Mouse (Mus musculus): ENCODE data around the gene Dmpk. TPM values are rescaled to one million over a fixed set of nuclear protein-coding genes. Genes with fewer than 3 reads are reported as not detected.

Gene Dmpk
- polyA plus RNA-seq, 1 experiment from 2014 or later: 23.1 TPM

- Histone ChIP-seq H3K27me3 (no peaks in the 10 kb centered on the region), H3K4me2 (replicated peaks) (peak overlapping the region; percentile 96), H3K4me3 (peak overlapping the region; percentile 99), H3K9ac (peak overlapping the region; percentile 99), H3K36me3 (peaks cover 39% of the 10 kb centered on the region), H3K4me1 (peaks cover 19% of the 10 kb centered on the region), H3K27ac (peak overlapping the region; percentile 69; the same call in 1 of the 2 replicates), H3K9me3 (no peaks in the 10 kb centered on the region)
- ATAC-seq (ENCODE audit: low FRiP score, low read depth): no peak
- under 1% methylated on average over 21 of the region's 22 CpGs for WGBS
Observed at GRCm38 (mm10) chr7:19076586-19076991, 7.1 kb upstream of the Dmpk start.

DNA sequence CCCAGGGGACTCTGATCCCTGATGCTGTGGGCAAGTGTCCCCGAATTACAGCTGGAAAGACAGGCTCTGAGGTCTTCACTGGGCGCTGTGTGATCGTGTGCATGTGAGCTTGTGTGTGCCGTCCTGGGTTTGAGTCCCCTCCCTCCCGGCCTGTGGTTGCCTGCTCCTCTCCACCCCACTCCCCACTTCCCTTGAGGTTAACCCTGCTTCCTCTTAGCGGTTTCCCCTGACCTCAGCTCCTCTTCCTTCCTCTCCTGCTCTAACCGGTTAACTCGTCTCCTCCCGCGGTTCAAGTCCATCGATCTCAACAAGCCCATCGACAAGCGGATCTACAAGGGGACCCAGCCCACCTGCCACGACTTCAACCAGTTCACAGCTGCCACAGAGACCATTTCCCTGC is 5.9 kb upstream of the Dmpk start:
- Histone ChIP-seq H3K27ac (no peak overlapping the region), H3K36me3 (peaks cover 51% of the 10 kb centered on the region), H3K27me3 (no peaks in the 10 kb centered on the region), H3K4me3 (peak overlapping the region; percentile 99), H3K4me1 (peaks cover 30% of the 10 kb centered on the region), H3K9ac (peak overlapping the region; percentile 99), H3K4me2 (replicated peaks) (peak overlapping the region; percentile 96), H3K9me3 (no peaks in the 10 kb centered on the region)
- WGBS: 73% methylated on average over 14 of the region's 14 CpGs
- ATAC-seq (ENCODE audit: low FRiP score, low read depth): no peak

GRCm38 (mm10) chr7:19078732-19079131 is 4.9 kb upstream of the Dmpk start:
- H3K27ac ChIP-seq: no peak overlapping the region
- H3K27me3 ChIP-seq: no peaks in the 10 kb centered on the region
- H3K4me3 ChIP-seq: no peak overlapping the region
- H3K9ac ChIP-seq: no peak overlapping the region
- WGBS: 75% methylated on average over 3 of the region's 3 CpGs
- no peak overlapping the region for H3K4me2 ChIP-seq (replicated peaks)
- H3K4me1 ChIP-seq: peaks cover 40% of the 10 kb centered on the region
- no peak for ATAC-seq (ENCODE audit: low FRiP score, low read depth)
- H3K36me3 ChIP-seq: peaks cover 58% of the 10 kb centered on the region
- H3K9me3 ChIP-seq: no peaks in the 10 kb centered on the region

DNA sequence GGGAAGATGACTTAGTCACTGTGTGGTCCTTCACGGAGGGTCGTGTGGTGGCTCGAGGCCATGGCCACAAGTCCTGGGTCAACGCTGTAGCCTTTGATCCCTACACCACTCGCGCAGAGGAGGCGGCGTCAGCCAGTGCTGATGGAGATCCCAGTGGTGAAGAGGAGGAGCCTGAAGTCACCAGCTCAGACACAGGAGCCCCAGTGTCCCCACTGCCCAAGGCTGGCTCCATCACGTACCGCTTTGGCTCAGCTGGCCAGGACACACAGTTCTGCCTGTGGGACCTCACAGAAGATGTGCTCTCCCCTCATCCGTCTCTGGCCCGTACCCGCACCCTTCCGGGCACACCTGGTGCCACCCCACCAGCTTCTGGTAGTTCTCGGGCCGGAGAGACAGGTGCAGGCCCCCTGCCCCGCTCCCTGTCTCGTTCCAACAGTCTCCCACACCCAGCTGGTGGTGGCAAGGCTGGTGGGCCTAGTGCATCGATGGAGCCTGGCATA is 3.1 kb upstream of the Dmpk start:
- no peaks in the 10 kb centered on the region for H3K27me3 ChIP-seq
- peaks cover 58% of the 10 kb centered on the region for H3K36me3 ChIP-seq
- no peak overlapping the region for H3K4me3 ChIP-seq
- H3K4me2 ChIP-seq (replicated peaks): no peak overlapping the region
- no peak overlapping the region for H3K9ac ChIP-seq
- WGBS: 82% methylated on average over 19 of the region's 19 CpGs
- H3K27ac ChIP-seq: no peak overlapping the region
- ATAC-seq (ENCODE audit: low FRiP score, low read depth): no peak
- peaks cover 53% of the 10 kb centered on the region for H3K4me1 ChIP-seq
- H3K9me3 ChIP-seq: no peaks in the 10 kb centered on the region

DNA sequence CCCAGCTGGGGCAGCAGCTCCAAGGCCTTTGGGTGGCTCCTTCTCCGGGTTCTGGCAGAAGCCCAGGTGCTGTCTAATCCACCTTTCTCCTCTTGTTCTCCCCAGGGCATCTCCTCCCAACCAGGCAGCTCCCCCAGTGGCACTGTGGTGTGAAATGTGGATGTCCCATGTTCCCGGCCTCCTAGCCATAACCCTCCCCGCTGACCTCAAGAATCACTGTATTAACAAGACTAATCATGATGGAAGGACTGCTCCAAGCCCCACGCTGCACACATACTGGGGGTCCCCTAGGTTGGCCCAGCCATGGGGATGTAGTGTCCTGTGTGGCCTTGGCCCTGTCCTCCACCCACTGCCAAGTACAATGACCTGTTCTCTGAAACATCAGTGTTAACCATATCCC is 1.5 kb upstream of the Dmpk start:
- H3K9ac ChIP-seq: no peak overlapping the region
- no peaks in the 10 kb centered on the region for H3K27me3 ChIP-seq
- peaks cover 56% of the 10 kb centered on the region for H3K4me1 ChIP-seq
- 81% methylated on average over 4 of the region's 4 CpGs for whole genome bisulfite sequencing
- no peak overlapping the region for H3K4me3 ChIP-seq
- no peak overlapping the region; the same call in 1 of the 2 replicates for H3K27ac ChIP-seq
- ATAC-seq (ENCODE audit: low FRiP score, low read depth): no peak
- no peak overlapping the region for H3K4me2 ChIP-seq (replicated peaks)
- peaks cover 64% of the 10 kb centered on the region for H3K36me3 ChIP-seq
- no peaks in the 10 kb centered on the region for H3K9me3 ChIP-seq

- Histone ChIP-seq H3K9ac (peak overlapping the region; percentile 46; the same call in 1 of the 2 replicates), H3K27ac (no peak overlapping the region), H3K4me1 (peaks cover 48% of the 10 kb centered on the region), H3K27me3 (no peaks in the 10 kb centered on the region), H3K36me3 (peaks cover 69% of the 10 kb centered on the region), H3K4me2 (replicated peaks) (peak overlapping the region; percentile 50), H3K9me3 (no peaks in the 10 kb centered on the region), H3K4me3 (0 out of 2 replicates have a peak overlapping the region, but pooled peaks have one; percentile 27)
- 0 out of 2 replicates have a peak, but pooled peaks have one; percentile 1 for ATAC-seq (ENCODE audit: low FRiP score, low read depth)
- 53% methylated on average over 6 of the region's 6 CpGs for WGBS
Observed at GRCm38 (mm10) chr7:19083096-19083495, 553 bp upstream of the Dmpk start.

- Histone ChIP-seq H3K27ac (peak overlapping the region; percentile 49; the same call in 1 of the 2 replicates), H3K27me3 (no peaks in the 10 kb centered on the region), H3K4me1 (peaks cover 48% of the 10 kb centered on the region), H3K9me3 (no peaks in the 10 kb centered on the region), H3K4me3 (peak overlapping the region; percentile 27), H3K4me2 (replicated peaks) (peak overlapping the region; percentile 50), H3K36me3 (peaks cover 64% of the 10 kb centered on the region), H3K9ac (0 out of 2 replicates have a peak overlapping the region, but pooled peaks have one; percentile 46)
- 71% methylated on average over 6 of the region's 6 CpGs for WGBS
- ATAC-seq (ENCODE audit: low FRiP score, low read depth): no peak
Observed at GRCm38 (mm10) chr7:19084277-19084771, 675 bp downstream of the Dmpk start.

- Histone ChIP-seq H3K27ac (no peak overlapping the region), H3K9me3 (no peaks in the 10 kb centered on the region), H3K4me2 (replicated peaks) (peak overlapping the region; percentile 50), H3K4me1 (peaks cover 48% of the 10 kb centered on the region), H3K36me3 (peaks cover 62% of the 10 kb centered on the region), H3K27me3 (no peaks in the 10 kb centered on the region), H3K9ac (peak overlapping the region; percentile 53; the same call in 1 of the 2 replicates), H3K4me3 (peak overlapping the region; percentile 27)
- no peak for ATAC-seq (ENCODE audit: low FRiP score, low read depth)
- 20% methylated on average over 9 of the region's 9 CpGs for WGBS
Observed at GRCm38 (mm10) chr7:19084921-19085473, 1.3 kb downstream of the Dmpk start.

GRCm38 (mm10) chr7:19085495-19085894 is 1.8 kb downstream of the Dmpk start:
- Histone ChIP-seq H3K4me2 (replicated peaks) (peak overlapping the region; percentile 50), H3K27ac (no peak overlapping the region), H3K4me3 (peak overlapping the region; percentile 27), H3K36me3 (peaks cover 62% of the 10 kb centered on the region), H3K9me3 (no peaks in the 10 kb centered on the region), H3K9ac (peak overlapping the region; percentile 53; the same call in 1 of the 2 replicates), H3K27me3 (no peaks in the 10 kb centered on the region), H3K4me1 (peaks cover 48% of the 10 kb centered on the region)
- 10% methylated on average over 6 of the region's 6 CpGs for WGBS
- ATAC-seq (ENCODE audit: low FRiP score, low read depth): no peak

- Histone ChIP-seq H3K9me3 (no peaks in the 10 kb centered on the region), H3K4me1 (peaks cover 48% of the 10 kb centered on the region), H3K9ac (no peak overlapping the region), H3K27me3 (no peaks in the 10 kb centered on the region), H3K36me3 (peaks cover 62% of the 10 kb centered on the region), H3K4me2 (replicated peaks) (peak overlapping the region; percentile 50), H3K27ac (no peak overlapping the region), H3K4me3 (peak overlapping the region; percentile 27; the same call in 1 of the 2 replicates)
- no peak for ATAC-seq (ENCODE audit: low FRiP score, low read depth)
- WGBS: 8% methylated on average over 14 of the region's 14 CpGs
Observed at GRCm38 (mm10) chr7:19086042-19086441, 2.4 kb downstream of the Dmpk start.

DNA sequence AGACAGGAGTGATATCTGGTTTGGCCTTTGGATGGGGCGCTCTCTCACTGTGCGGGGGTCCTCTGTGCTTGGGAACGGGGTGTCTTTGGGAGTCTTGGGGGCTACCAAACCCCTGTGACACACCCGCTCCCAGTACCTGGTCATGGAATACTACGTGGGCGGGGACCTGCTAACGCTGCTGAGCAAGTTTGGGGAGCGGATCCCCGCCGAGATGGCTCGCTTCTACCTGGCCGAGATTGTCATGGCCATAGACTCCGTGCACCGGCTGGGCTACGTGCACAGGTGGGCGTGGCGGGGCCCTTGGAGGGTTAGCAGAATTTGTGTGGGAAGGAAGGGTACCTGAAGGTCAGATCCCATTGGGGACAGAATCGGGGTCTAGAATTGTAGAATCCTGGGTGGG is 3.1 kb downstream of the Dmpk start:
- 62% methylated on average over 18 of the region's 18 CpGs for WGBS
- no peaks in the 10 kb centered on the region for H3K9me3 ChIP-seq
- no peak overlapping the region for H3K9ac ChIP-seq
- H3K27me3 ChIP-seq: peaks cover 3% of the 10 kb centered on the region; the same call in 1 of the 2 replicates
- no peak overlapping the region for H3K4me3 ChIP-seq
- no peak overlapping the region for H3K4me2 ChIP-seq (replicated peaks)
- H3K27ac ChIP-seq: no peak overlapping the region
- ATAC-seq (ENCODE audit: low FRiP score, low read depth): no peak
- peaks cover 50% of the 10 kb centered on the region for H3K4me1 ChIP-seq
- H3K36me3 ChIP-seq: peaks cover 58% of the 10 kb centered on the region

GRCm38 (mm10) chr7:19088813-19089212 is 5.2 kb downstream of the Dmpk start:
- Histone ChIP-seq H3K4me3 (no peak overlapping the region), H3K27me3 (peaks cover 7% of the 10 kb centered on the region), H3K4me1 (peaks cover 47% of the 10 kb centered on the region), H3K9ac (no peak overlapping the region), H3K4me2 (replicated peaks) (no peak overlapping the region), H3K9me3 (no peaks in the 10 kb centered on the region), H3K36me3 (peaks cover 45% of the 10 kb centered on the region), H3K27ac (no peak overlapping the region)
- WGBS: 36% methylated on average over 10 of the region's 10 CpGs
- no peak for ATAC-seq (ENCODE audit: low FRiP score, low read depth)
